Mouse (Mus musculus) T-helper 17 cell (primary cell): ENCODE data around the gene Sccpdh.

Experiments
- in situ Hi-C, 2 experiments: fragments of 300-600 bp; cut with MboI, MseI; formaldehyde crosslinking; loops; 1 replicate in 1 of 2; 2 replicates in 1 of 2; pipeline ENCODE4 v1.15.1; 2025; ENCODE audit warnings: high pct_unique_total_duplicates in 2 of 2

Gene Sccpdh

GRCm38 (mm10) chr1:179728661-179729060 is 60.7 kb downstream of the Sccpdh start:
- in situ Hi-C loops, result no loop called here

- in situ Hi-C loops, result no loop called here
Measured at GRCm38 (mm10) chr1:179731391-179731790, 63.4 kb downstream of the Sccpdh start.

GRCm38 (mm10) chr1:179734500-179735474 is 66.8 kb downstream of the Sccpdh start:
- in situ Hi-C loops, result loop anchor here in 1 of 2 experiments (5.0 kb wide), 1 partner anchor 232 kb away; no protein-coding TSS in a partner anchor

GRCm38 (mm10) chr1:179736483-179736882 is 68.5 kb downstream of the Sccpdh start:
- in situ Hi-C loops, result loop anchor here in 1 of 2 experiments (5.0 kb wide), 1 partner anchor 234 kb away; no protein-coding TSS in a partner anchor
